Mouse (Mus musculus): ENCODE results near the gene Rxylt1. TPM values are rescaled to one million over a fixed set of nuclear protein-coding genes. Genes with fewer than 3 reads are reported as not detected.

Rxylt1 gene
- polyA plus RNA-seq (2012; rRNA removed) = 18.2 and 19.7 TPM in 2 replicates

DNA sequence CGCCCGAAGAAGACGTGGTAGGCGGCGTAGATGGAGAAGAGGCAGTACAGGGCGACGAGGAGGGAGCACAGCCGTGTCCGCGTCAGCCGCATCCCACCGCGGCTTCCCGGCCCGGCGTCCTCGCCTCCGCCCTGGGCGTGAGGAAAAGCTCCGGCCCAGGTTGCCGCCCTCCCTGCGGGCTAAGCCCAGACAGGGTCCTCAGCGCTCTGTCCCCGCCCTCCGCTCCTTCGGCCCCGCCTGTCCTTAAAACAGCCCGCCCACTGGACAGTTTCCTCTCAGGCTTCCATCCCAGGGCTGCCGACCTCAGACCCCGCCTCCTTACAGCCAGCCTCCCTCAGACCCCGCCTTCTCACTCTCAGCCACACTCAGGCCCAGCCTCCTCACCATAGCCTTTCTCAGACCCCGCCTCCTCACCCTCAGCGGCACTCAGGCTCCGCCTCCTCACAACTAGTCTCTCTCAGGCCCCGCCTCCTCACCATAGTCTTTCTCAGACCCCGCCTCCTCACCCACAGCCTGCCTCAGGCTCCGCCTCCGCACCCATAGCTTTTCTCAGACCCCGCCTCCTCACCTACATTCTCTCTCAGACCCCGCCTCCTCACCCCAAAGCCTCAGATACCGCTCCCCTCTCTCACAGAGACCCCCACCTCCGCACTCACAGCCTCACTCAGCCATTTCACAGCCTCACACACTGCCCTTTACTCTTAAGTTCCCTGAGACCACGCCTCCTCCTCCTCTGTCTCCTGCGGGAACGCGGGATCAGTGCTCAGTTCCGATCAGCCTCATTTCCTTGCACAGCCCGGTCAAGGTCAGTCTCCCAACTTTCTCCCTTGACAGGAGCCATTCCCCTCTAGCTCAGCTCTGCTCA, at the start of gene Rxylt1:
Gene Rxylt1 (minus strand): TSS at position 392 of the 865 bp plus-strand sequence.

DNA sequence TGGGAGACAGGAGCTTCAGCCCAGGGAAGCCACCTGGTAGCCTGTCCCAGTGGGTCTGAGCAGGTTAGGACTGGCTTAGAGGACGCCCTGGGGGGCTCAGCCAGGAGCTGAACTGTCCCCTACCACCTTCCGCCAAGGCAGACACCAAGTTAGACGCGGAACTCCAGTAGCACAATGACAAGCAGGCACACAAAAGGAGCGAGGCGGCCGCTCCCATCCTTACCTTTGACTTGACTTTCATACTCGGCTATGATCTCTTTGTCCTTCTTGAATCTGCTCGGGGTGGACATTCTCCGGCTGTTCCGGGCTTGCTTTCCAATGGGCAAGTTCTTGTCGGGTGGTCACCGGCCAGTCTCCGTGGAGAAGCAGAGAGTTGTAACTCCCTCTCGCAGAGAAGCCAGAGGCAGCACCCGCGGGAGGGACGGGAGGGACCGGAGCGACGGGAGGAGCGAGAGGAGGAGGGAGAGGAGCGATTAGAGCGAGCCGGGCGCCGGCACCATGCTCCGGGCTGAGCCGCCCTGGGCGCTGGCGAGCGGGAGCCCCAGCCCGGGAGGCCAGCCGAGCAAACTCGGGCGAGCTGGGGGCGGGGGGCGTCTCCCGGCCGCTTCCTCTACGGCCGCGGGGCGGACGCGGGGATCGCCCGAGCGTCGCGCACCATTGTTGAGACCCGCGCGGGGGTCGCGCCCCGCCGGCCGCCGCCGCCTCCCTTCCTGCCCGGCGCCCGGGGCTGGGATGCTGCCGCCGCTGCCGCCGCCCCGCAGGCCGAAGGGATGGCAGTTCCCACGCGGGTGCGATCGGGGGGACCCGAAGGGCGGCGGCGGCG, 50.1 kb downstream of the Rxylt1 start, which contains the start of gene Srgap1:
Gene Srgap1 (minus strand): TSS at position 412 of the 823 bp plus-strand sequence.

Other genes with a start within 250 kb of the Rxylt1 start
- gene Srgap1, start 50.1 kb downstream of the Rxylt1 start, polyA plus RNA-seq (2012; rRNA removed) = 42.2 and 45.8 TPM in 2 replicates